Mouse (Mus musculus) left cerebral cortex, postnatal 10 days (tissue): ENCODE measurements around the gene Zfr. TPM values are rescaled to one million over a fixed set of nuclear protein-coding genes. Genes with fewer than 3 reads are reported as not detected.

Experiments
- DNase-seq, 2 experiments: peaks; one replicate each; pipeline ENCODE4 v3.0.0; 2021 to 2022; ENCODE audit warnings: low spot score in 2 of 2, mixed read lengths in 1 of 2; ENCODE audit errors: extremely low spot score in 1 of 2
- intact Hi-C: fragments of 180-260 bp; cut with DNase I; formaldehyde crosslinking; loops from one replicate; pipeline ENCODE4 v1.15.1; 2025
- microRNA-seq: library from miRNA; unstranded; fragments of <30 nt; microRNA quantifications from one replicate; pipeline ENCODE4 v1.2.0, GENCODE M21; 2022
- total RNA-seq, 2 experiments: library from RNA; stranded (reverse); gene quantifications; 2 replicates each; pipeline ENCODE4 v1.2.3; 2021

Zfr gene
- total RNA-seq, 2 experiments from 2014 or later = 289 to 298 TPM

- intact Hi-C loops = no loop called here
- no peak for DNase-seq
These were observed 107.4 kb downstream of the Zfr start for GRCm38 (mm10) chr15:12225062-12225461.

- intact Hi-C loops = no loop called here
- DNase-seq = no peak
These were observed 109.3 kb downstream of the Zfr start for GRCm38 (mm10) chr15:12226908-12227307.

GRCm38 (mm10) chr15:12227355-12227754 is 109.7 kb downstream of the Zfr start:
- intact Hi-C loops = no loop called here
- no peak for DNase-seq

GRCm38 (mm10) chr15:12229603-12230242 is 112.1 kb downstream of the Zfr start:
- DNase-seq = no peak
- intact Hi-C loops = no loop called here

- intact Hi-C loops = no loop called here
- no peak for DNase-seq
These were observed 112.8 kb downstream of the Zfr start for GRCm38 (mm10) chr15:12230243-12230935.

GRCm38 (mm10) chr15:12231462-12231861 is 113.8 kb downstream of the Zfr start:
- no peak for DNase-seq
- intact Hi-C loops = no loop called here

GRCm38 (mm10) chr15:12232429-12232828 is 114.8 kb downstream of the Zfr start:
- intact Hi-C loops = no loop called here
- no peak for DNase-seq

GRCm38 (mm10) chr15:12233021-12233420 is 115.4 kb downstream of the Zfr start:
- DNase-seq = no peak
- intact Hi-C loops = no loop called here

Small RNA genes lying within 50 kb of the gene (microRNA-seq; reads per million reads assigned to microRNA genes)
- not detected for gene Mir1898

Other genes starting within 250 kb of the Zfr start
- 10 to 100 TPM; 10.4 to 12.2 TPM for gene Npr3, start 210.5 kb upstream of the Zfr start, total RNA-seq
- 100 to 1,000 TPM; 308 to 324 TPM for gene Sub1, start 120.8 kb upstream of the Zfr start, total RNA-seq
- 10 to 100 TPM; 16.3 to 17.6 TPM for gene Mtmr12, start 87.2 kb downstream of the Zfr start, total RNA-seq
- 10 to 100 TPM; 86.6 to 88.9 TPM for gene Golph3, start 203.6 kb downstream of the Zfr start, total RNA-seq
- gene 1810049J17Rik, start 204.1 kb downstream of the Zfr start, total RNA-seq = under 1 TPM in 1 of 2 experiments, not detected in 1; 0.86 TPM